Mouse (Mus musculus) forebrain, embryonic 14.5 days (tissue): ENCODE data around the gene Medag. TPM values are rescaled to one million over a fixed set of nuclear protein-coding genes. Genes with fewer than 3 reads are reported as not detected.

Experiments
- ATAC-seq: fragments of 200-750 bp; cut with Nextera tagmentation; 2 replicates; pipeline ENCODE4 v1.8.0; 2017; ENCODE audit warnings: mild to moderate bottlenecking, moderate library complexity
- DNase-seq: peaks from one replicate; pipeline ENCODE4 v3.0.0-alpha.2; 2015; ENCODE audit warnings: low spot score
- H3K27ac ChIP-seq: fragments of 300-500 bp; sonication (generic); 2 replicates; pipeline ENCODE4 v1.5.1; 2014; ENCODE audit warnings: low read depth, mild to moderate bottlenecking, control low read depth, low read length, moderate library complexity
- H3K27me3 ChIP-seq: fragments of 300-500 bp; sonication (generic); replicated peaks from 2 replicates; pipeline ENCODE4 v1.6.1; 2014; ENCODE audit warnings: low read length, control low read depth, mixed read lengths; ENCODE audit not compliant: control insufficient read depth, insufficient read depth
- H3K36me3 ChIP-seq: fragments of 300-500 bp; sonication (generic); 2 replicates; pipeline ENCODE4 v1.6.1; 2014; ENCODE audit warnings: low read length, control low read depth; ENCODE audit not compliant: control insufficient read depth, insufficient read depth
- H3K4me1 ChIP-seq: fragments of 300-500 bp; sonication (generic); 2 replicates; pipeline ENCODE4 v1.6.1; 2014; ENCODE audit warnings: antibody characterized with exemption, low read length, control low read depth; ENCODE audit not compliant: control insufficient read depth, insufficient read depth
- H3K4me2 ChIP-seq: fragments of 300-500 bp; sonication (generic); 2 replicates; pipeline ENCODE4 v1.6.1; 2014; ENCODE audit warnings: mild to moderate bottlenecking, control low read depth, low read length
- H3K4me3 ChIP-seq: fragments of 300-500 bp; sonication (generic); 2 replicates; pipeline ENCODE4 v1.5.1; 2014; ENCODE audit warnings: low read depth, low read length, control low read depth
- H3K9ac ChIP-seq: fragments of 300-500 bp; sonication (generic); 2 replicates; pipeline ENCODE4 v1.6.1; 2014; ENCODE audit warnings: mild to moderate bottlenecking, low read length, control low read depth, moderate library complexity
- H3K9me3 ChIP-seq: fragments of 300-500 bp; sonication (generic); replicated peaks from 2 replicates; pipeline ENCODE4 v1.6.1; 2016; ENCODE audit warnings: low read length, control low read depth, mixed read lengths; ENCODE audit not compliant: control insufficient read depth
- WGBS: fragments of 180-500 bp; shearing (Covaris S2); extraction: QIAGEN DNeasy Blood & Tissue Kit; methylation state at CpG from one replicate; pipeline ENCODE4 v1.1.7; 2014; 5-methylcytosine and 5-hydroxymethylcytosine counted together
- polyA plus RNA-seq: library from polyadenylated mRNA; unstranded; fragments of >200 nt; fragmentation: Nextera tagmentation; extraction: Ambion mirVana; gene quantifications from 2 replicates; pipeline ENCODE4 v1.2.1, GENCODE M21; 2014

The Medag gene
- polyA plus RNA-seq, 1 experiment from 2014 or later: 1.3 TPM

- no peak overlapping the region for H3K4me3 ChIP-seq
- no peaks in the 10 kb centered on the region for H3K4me1 ChIP-seq
- H3K9ac ChIP-seq: no peak overlapping the region
- no peaks in the 10 kb centered on the region for H3K9me3 ChIP-seq
- no peaks in the 10 kb centered on the region for H3K36me3 ChIP-seq
- no peak for ATAC-seq
- H3K27ac ChIP-seq: no peak overlapping the region
- WGBS: 80% methylated on average over 6 of the region's 6 CpGs
- no peak overlapping the region for H3K4me2 ChIP-seq
- no peak for DNase-seq
- H3K27me3 ChIP-seq: no peaks in the 10 kb centered on the region
These were observed 19.0 kb upstream of the Medag start for GRCm38 (mm10) chr5:149392420-149392988.

DNA sequence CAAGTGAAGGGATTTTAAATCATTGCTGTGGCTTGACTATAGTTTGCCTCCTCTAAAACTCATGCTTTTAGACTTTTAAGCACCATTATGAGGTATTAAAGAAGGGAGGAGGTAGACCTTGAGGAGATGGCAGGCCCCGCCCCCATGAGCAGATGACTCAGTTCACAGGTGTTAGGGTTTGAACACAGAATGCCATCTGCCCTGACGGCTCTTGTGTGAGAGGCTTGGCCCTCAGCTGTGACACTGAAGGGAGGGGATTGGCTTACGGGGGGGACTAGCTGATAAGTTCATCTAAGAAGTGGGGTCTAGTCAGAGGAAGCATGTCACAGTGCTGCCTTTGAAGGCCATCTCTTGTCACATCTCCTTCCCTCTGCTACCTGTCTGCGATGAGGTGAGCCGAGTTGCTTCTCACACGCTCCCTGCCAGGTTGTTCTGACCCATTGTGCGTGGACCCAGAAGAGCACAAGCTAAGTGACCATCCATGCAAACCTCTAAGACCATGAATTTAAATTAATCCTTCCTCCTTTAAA, 10.0 kb upstream of the Medag start:
- no peak overlapping the region for H3K9ac ChIP-seq
- H3K27me3 ChIP-seq: no peaks in the 10 kb centered on the region
- H3K36me3 ChIP-seq: no peaks in the 10 kb centered on the region
- no peak overlapping the region for H3K4me2 ChIP-seq
- H3K4me1 ChIP-seq: no peaks in the 10 kb centered on the region
- H3K4me3 ChIP-seq: no peak overlapping the region
- WGBS: 86% methylated on average over 7 of the region's 7 CpGs
- ATAC-seq (no peak; the same call in 1 of the 2 replicates), DNase-seq (no peak)
- H3K9me3 ChIP-seq: peaks cover 3% of the 10 kb centered on the region; the same call in 1 of the 2 replicates
- no peak overlapping the region for H3K27ac ChIP-seq

GRCm38 (mm10) chr5:149402029-149402428, 9.5 kb upstream of the Medag start:
- WGBS: 93% methylated on average over 10 of the region's 10 CpGs
- DNase-seq: no peak
- Histone ChIP-seq H3K4me2 (no peak overlapping the region), H3K27ac (no peak overlapping the region), H3K36me3 (no peaks in the 10 kb centered on the region), H3K27me3 (no peaks in the 10 kb centered on the region), H3K4me1 (no peaks in the 10 kb centered on the region), H3K9ac (no peak overlapping the region), H3K9me3 (peaks cover 3% of the 10 kb centered on the region; the same call in 1 of the 2 replicates), H3K4me3 (no peak overlapping the region)
- ATAC-seq: no peak

- Histone ChIP-seq H3K4me2 (no peak overlapping the region), H3K27me3 (no peaks in the 10 kb centered on the region), H3K36me3 (no peaks in the 10 kb centered on the region), H3K4me3 (no peak overlapping the region), H3K9ac (no peak overlapping the region), H3K27ac (no peak overlapping the region), H3K4me1 (no peaks in the 10 kb centered on the region), H3K9me3 (peaks cover 3% of the 10 kb centered on the region; the same call in 1 of the 2 replicates)
- WGBS: 81% methylated on average over 5 of the region's 5 CpGs
- 0 out of 2 replicates have a peak, but pooled peaks have one; percentile 40 for ATAC-seq
- peak; percentile 44 for DNase-seq
These were observed 8.2 kb upstream of the Medag start for GRCm38 (mm10) chr5:149403386-149403785.

GRCm38 (mm10) chr5:149404710-149405109, 6.8 kb upstream of the Medag start:
- no peak overlapping the region for H3K4me3 ChIP-seq
- ATAC-seq (no peak), DNase-seq (no peak)
- no peak overlapping the region for H3K27ac ChIP-seq
- H3K27me3 ChIP-seq: no peaks in the 10 kb centered on the region
- H3K36me3 ChIP-seq: no peaks in the 10 kb centered on the region
- peaks cover 3% of the 10 kb centered on the region; the same call in 1 of the 2 replicates for H3K9me3 ChIP-seq
- no peak overlapping the region for H3K9ac ChIP-seq
- 88% methylated on average over 5 of the region's 5 CpGs for WGBS
- H3K4me2 ChIP-seq: no peak overlapping the region
- no peaks in the 10 kb centered on the region for H3K4me1 ChIP-seq

GRCm38 (mm10) chr5:149406791-149407276, 4.7 kb upstream of the Medag start:
- peaks cover 7% of the 10 kb centered on the region for H3K4me1 ChIP-seq
- H3K4me2 ChIP-seq: no peak overlapping the region
- no peak overlapping the region for H3K4me3 ChIP-seq
- H3K9ac ChIP-seq: no peak overlapping the region
- H3K36me3 ChIP-seq: no peaks in the 10 kb centered on the region
- peak overlapping the region; percentile 21; the same call in 1 of the 2 replicates for H3K27ac ChIP-seq
- 72% methylated on average over 8 of the region's 8 CpGs for WGBS
- no peaks in the 10 kb centered on the region for H3K27me3 ChIP-seq
- ATAC-seq (peak; percentile 60; the same call in 1 of the 2 replicates), DNase-seq (peak; percentile 74)
- peaks cover 3% of the 10 kb centered on the region; the same call in 1 of the 2 replicates for H3K9me3 ChIP-seq

DNA sequence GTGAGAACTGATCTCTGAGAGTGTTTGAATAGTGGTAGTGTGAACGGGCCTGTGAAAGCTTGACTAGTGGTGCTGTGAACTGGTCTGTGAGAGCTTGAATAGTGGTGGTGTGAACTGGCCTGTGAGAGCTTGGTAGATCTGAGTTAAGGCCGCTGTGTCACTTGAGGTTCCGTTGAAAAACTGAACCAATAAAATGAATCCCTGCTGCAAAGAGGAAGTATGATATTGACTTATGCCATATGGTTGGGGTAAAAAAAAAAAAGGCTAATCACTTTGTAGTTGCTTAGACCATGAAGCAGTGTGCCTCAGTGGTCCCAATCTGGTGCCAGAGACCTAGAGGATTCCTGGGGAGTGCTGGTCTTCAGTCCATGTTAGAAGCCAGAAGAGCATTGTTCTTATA, 2.0 kb upstream of the Medag start:
- H3K36me3 ChIP-seq: no peaks in the 10 kb centered on the region
- H3K4me1 ChIP-seq: peaks cover 15% of the 10 kb centered on the region
- H3K9ac ChIP-seq: no peak overlapping the region
- H3K27me3 ChIP-seq: no peaks in the 10 kb centered on the region
- no peak overlapping the region for H3K4me2 ChIP-seq
- ATAC-seq (no peak), DNase-seq (no peak)
- 90% methylated on average over 3 of the region's 3 CpGs for WGBS
- H3K27ac ChIP-seq: no peak overlapping the region
- H3K4me3 ChIP-seq: no peak overlapping the region
- peaks cover 2% of the 10 kb centered on the region; the same call in 1 of the 2 replicates for H3K9me3 ChIP-seq

- 40% methylated on average over 11 of the region's 11 CpGs for WGBS
- Histone ChIP-seq H3K36me3 (no peaks in the 10 kb centered on the region), H3K4me3 (peak overlapping the region; percentile 27), H3K4me1 (peaks cover 15% of the 10 kb centered on the region), H3K27me3 (no peaks in the 10 kb centered on the region), H3K9me3 (no peaks in the 10 kb centered on the region), H3K4me2 (peak overlapping the region; percentile 57), H3K27ac (peak overlapping the region; percentile 44; the same call in 1 of the 2 replicates), H3K9ac (peak overlapping the region; percentile 57)
- no peak for ATAC-seq
- DNase-seq: no peak
These were observed 636 bp downstream of the Medag start for GRCm38 (mm10) chr5:149412194-149412575.

DNA sequence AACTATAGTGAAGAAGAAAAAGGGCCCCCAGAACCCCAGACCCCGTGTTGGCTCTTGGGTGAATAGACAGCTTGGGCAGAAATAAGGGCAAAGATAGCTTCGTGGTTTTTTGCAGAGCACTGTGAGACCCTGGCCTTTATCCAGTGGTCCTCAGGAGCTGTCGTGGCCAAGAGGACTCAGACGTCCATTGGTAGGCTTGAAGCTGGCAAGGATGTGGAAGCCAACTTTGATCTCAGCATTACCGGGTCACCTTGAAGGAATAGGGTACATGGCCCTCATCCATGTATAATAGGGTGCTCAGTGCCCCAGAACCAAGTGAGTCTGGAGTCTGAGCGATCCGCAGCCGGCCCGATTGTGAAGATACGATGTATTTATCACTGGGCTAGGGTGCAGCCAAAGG, 1.1 kb downstream of the Medag start:
- H3K27me3 ChIP-seq: no peaks in the 10 kb centered on the region
- no peak overlapping the region for H3K9ac ChIP-seq
- WGBS: 91% methylated on average over 10 of the region's 10 CpGs
- H3K4me3 ChIP-seq: no peak overlapping the region
- no peaks in the 10 kb centered on the region for H3K36me3 ChIP-seq
- H3K27ac ChIP-seq: no peak overlapping the region
- H3K4me2 ChIP-seq: no peak overlapping the region
- DNase-seq (no peak), ATAC-seq (no peak)
- H3K4me1 ChIP-seq: peaks cover 15% of the 10 kb centered on the region
- H3K9me3 ChIP-seq: no peaks in the 10 kb centered on the region
